Mouse (Mus musculus): Measurements from ENCODE around the gene Syt7. TPM values are rescaled to one million over a fixed set of nuclear protein-coding genes. Genes with fewer than 3 reads are reported as not detected.
A peak's percentile ranks its signal among the peaks of the same experiment; 100 is the strongest.

Syt7 gene
- polyA plus RNA-seq, 1 experiment from 2014 or later: 10.3 TPM

DNA sequence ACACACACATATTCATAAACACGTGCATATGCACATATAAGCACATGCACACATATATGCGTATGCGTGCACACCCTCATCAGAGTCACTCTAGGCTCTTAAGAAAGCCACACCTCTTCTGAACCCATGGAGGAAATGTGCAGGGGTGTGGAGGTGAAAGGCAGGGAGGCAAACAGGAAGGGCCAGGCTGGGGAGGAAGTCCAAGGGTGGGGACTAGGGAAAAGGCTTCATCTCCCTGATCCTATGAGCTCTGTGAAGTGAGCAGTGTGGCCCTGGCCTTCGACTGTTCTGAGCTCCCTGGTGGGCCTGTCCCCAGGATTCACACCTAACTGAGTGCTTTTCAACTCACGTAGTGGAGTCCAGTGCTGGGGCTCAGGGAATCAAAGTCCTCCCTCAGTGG, 13.6 kb upstream of the Syt7 start:
- Histone ChIP-seq H3K27me3 (replicated peaks; ENCODE audit: control insufficient read depth, insufficient read depth, low read length) (no peaks in the 10 kb centered on the region), H3K4me1 (ENCODE audit: control insufficient read depth, insufficient read depth, low read depth, low read length) (no peaks in the 10 kb centered on the region), H3K4me2 (ENCODE audit: low read length) (no peak overlapping the region), H3K4me3 (ENCODE audit: low read length) (no peak overlapping the region), H3K9me3 (ENCODE audit: control insufficient read depth, low read length) (no peaks in the 10 kb centered on the region), H3K27ac (ENCODE audit: low read depth, low read length) (no peak overlapping the region), H3K36me3 (ENCODE audit: control insufficient read depth, insufficient read depth, low read length) (no peaks in the 10 kb centered on the region), H3K9ac (ENCODE audit: low read depth, low read length) (no peak overlapping the region)
- ATAC-seq: no peak
- WGBS: 82% methylated on average over 5 of the region's 5 CpGs

DNA sequence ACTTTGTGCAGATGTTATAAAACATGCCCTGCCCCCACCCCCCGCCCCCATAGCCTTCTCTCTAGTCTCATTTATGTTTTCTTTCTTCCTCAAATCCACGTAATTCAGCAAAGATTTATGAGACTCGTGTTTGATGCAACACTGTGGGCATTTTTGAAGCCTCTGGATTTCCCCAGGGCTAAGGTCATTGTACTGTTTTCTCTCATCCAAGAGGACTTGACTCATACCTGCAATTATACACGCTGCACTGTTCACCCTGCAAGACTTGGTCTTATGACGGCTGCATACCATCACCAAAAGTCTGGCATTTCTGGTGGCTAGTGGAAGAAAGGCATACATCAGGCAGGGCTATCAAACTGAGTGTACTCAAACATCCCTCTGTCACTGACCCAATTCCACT, 8.9 kb upstream of the Syt7 start:
- 88% methylated on average over 5 of the region's 5 CpGs for WGBS
- no peaks in the 10 kb centered on the region for H3K4me1 ChIP-seq (ENCODE audit: control insufficient read depth, insufficient read depth, low read depth, low read length)
- H3K27ac ChIP-seq (ENCODE audit: low read depth, low read length): no peak overlapping the region
- no peak overlapping the region for H3K9ac ChIP-seq (ENCODE audit: low read depth, low read length)
- H3K4me3 ChIP-seq (ENCODE audit: low read length): no peak overlapping the region
- no peaks in the 10 kb centered on the region for H3K27me3 ChIP-seq (replicated peaks; ENCODE audit: control insufficient read depth, insufficient read depth, low read length)
- no peak for ATAC-seq
- H3K36me3 ChIP-seq (ENCODE audit: control insufficient read depth, insufficient read depth, low read length): no peaks in the 10 kb centered on the region
- no peaks in the 10 kb centered on the region for H3K9me3 ChIP-seq (ENCODE audit: control insufficient read depth, low read length)
- H3K4me2 ChIP-seq (ENCODE audit: low read length): no peak overlapping the region

DNA sequence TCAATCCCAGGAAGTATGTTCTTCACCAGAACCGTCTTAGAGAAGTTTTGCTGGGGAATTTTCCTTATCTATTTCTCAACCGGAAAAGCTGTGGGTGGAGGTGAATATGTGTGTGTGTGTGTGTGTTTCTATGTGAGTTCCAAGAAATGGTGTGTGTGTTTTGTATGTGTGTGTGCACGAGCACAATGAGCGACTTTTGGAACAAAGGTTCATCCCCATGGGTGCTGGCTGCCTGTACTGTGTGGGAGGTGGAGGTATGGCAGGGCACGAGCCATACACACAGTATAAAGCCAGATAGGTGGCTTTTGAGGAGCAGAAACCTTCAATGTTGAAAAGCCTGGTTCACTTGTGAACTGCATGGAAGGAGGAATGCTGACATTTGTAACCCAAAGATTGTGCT, 1.2 kb upstream of the Syt7 start:
- Histone ChIP-seq H3K27ac (ENCODE audit: low read depth, low read length) (no peak overlapping the region), H3K36me3 (ENCODE audit: control insufficient read depth, insufficient read depth, low read length) (no peaks in the 10 kb centered on the region), H3K27me3 (replicated peaks; ENCODE audit: control insufficient read depth, insufficient read depth, low read length) (no peaks in the 10 kb centered on the region), H3K9ac (ENCODE audit: low read depth, low read length) (no peak overlapping the region), H3K4me2 (ENCODE audit: low read length) (no peak overlapping the region), H3K9me3 (ENCODE audit: control insufficient read depth, low read length) (no peaks in the 10 kb centered on the region), H3K4me1 (ENCODE audit: control insufficient read depth, insufficient read depth, low read depth, low read length) (peaks cover 17% of the 10 kb centered on the region), H3K4me3 (ENCODE audit: low read length) (no peak overlapping the region)
- 67% methylated on average over 5 of the region's 5 CpGs for WGBS
- ATAC-seq: no peak

DNA sequence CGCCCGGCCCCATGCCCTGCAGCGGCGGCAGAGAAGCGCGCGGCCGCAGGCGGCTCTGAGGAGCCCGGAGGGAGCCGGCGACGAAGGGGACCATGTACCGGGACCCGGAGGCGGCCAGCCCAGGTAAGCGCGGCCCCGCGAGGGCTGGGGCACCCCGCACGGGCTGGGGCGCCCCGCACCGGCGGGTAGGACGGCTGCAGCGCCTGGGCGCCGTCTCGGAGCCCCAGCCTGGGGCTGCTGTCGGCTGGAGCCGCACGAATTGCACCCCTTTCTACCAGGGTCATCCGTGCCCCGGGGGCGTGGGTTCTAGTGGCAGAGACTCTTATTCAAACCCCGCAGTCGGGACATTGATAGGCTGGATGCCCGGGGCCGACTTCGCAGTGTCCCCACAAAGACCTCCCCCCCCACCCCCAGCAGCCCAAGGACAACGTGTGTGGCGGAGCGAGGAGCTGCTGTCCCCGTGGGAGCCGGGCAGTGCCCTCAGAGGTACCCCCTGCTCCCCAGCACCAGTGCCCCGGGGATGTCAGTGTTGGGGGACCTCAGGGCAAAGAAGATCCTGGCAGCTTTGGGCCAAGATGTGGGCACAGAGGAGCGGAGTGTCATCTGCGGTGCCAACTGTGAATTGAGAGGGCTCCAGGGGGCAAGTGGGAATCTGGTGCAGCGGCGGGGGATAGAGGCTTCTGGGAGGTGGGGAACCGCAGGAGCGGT, 655 bp downstream of the Syt7 start:
- peak overlapping the region; percentile 86 for H3K9ac ChIP-seq (ENCODE audit: low read depth, low read length)

DNA sequence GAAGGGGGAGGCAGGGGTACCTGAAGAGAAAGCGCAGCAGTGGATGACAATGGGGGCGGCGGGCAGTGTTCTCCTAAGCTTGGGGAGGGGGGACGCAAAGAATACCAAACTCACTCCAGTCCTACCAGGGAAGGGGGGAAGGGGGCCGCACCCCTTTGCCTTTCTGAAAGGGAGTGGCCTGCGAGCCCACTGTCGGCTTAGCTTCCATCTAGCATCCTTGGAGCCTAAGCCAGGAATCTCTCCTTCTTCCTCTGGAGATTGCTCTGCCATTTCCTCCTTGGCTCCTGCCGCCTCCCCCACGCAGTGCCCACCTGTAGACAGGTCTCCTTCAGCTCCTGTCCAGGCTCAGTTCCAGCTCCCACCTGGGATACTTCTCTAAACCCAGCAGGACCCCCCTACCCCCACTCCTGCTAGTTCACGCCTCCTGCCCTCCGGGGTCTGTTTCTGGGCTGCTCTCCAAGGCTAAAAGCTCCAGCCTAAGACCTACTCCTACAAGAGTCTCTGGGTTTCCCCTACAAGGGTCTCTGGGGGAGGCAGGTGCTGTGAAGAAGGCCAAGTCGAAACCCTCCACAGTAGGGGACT, 1.3 kb downstream of the Syt7 start:
- peaks cover 29% of the 10 kb centered on the region for H3K4me1 ChIP-seq (ENCODE audit: control insufficient read depth, insufficient read depth, low read depth, low read length)
- 13% methylated on average over 12 of the region's 12 CpGs for WGBS
- peak overlapping the region; percentile 86 for H3K4me3 ChIP-seq (ENCODE audit: low read length)
- H3K36me3 ChIP-seq (ENCODE audit: control insufficient read depth, insufficient read depth, low read length): no peaks in the 10 kb centered on the region
- no peaks in the 10 kb centered on the region for H3K9me3 ChIP-seq (ENCODE audit: control insufficient read depth, low read length)
- peak overlapping the region; percentile 86 for H3K9ac ChIP-seq (ENCODE audit: low read depth, low read length)
- no peaks in the 10 kb centered on the region for H3K27me3 ChIP-seq (replicated peaks; ENCODE audit: control insufficient read depth, insufficient read depth, low read length)
- H3K4me2 ChIP-seq (ENCODE audit: low read length): peak overlapping the region; percentile 75
- ATAC-seq: no peak
- H3K27ac ChIP-seq (ENCODE audit: low read depth, low read length): no peak overlapping the region; the same call in 1 of the 2 replicates

More for the DNA sequence above, 655 bp downstream of the Syt7 start:
- Histone ChIP-seq H3K4me2 (ENCODE audit: low read length) (peak overlapping the region; percentile 75), H3K36me3 (ENCODE audit: control insufficient read depth, insufficient read depth, low read length) (no peaks in the 10 kb centered on the region), H3K4me1 (ENCODE audit: control insufficient read depth, insufficient read depth, low read depth, low read length) (peaks cover 27% of the 10 kb centered on the region), H3K27me3 (replicated peaks; ENCODE audit: control insufficient read depth, insufficient read depth, low read length) (no peaks in the 10 kb centered on the region), H3K9me3 (ENCODE audit: control insufficient read depth, low read length) (no peaks in the 10 kb centered on the region), H3K4me3 (ENCODE audit: low read length) (peak overlapping the region; percentile 86), H3K27ac (ENCODE audit: low read depth, low read length) (peak overlapping the region; percentile 70)
- 1% methylated on average over 32 of the region's 54 CpGs for WGBS
- ATAC-seq: peak; percentile 58

DNA sequence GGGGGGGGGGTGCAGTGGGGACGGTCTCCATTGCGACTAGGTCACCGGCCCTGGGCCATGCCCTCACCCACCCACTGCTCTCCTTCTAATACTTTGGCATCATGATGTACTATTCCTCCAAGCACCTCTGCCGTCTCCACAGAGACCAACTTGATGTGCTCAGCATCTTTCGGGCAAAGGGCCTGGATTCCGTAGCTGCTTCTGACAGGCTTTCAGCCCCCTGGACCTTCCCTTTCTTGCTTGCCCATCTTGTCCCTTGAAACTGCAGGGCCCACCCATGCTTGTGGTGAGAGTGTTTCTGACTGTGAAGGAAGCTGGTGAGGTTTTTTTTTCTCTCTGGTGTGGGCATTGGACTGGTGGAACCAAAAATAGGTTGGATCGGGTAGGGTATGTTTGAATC, 2.1 kb downstream of the Syt7 start:
- peaks cover 31% of the 10 kb centered on the region for H3K4me1 ChIP-seq (ENCODE audit: control insufficient read depth, insufficient read depth, low read depth, low read length)
- 75% methylated on average over 7 of the region's 7 CpGs for WGBS

DNA sequence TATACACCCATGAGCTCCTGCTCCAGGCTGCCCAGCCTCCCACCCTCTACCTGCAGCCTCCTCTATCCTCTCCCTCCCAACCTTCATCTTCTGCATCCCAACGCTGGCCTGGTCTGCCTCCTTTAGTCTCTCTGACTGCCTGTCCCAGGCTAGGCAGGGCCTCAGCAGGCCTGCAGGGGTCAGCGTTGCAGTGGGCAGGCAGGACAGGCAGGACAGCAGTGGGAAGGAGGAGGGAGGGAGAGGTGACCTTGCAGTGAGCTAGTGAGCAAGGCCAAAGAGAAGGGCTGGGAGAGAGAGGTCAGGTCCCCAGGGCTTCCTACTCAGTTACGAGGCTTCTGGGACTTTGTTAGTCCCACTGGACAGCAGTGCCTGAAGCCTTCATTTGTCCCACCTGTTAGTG, 3.1 kb downstream of the Syt7 start:
- Histone ChIP-seq H3K4me2 (ENCODE audit: low read length) (no peak overlapping the region), H3K27ac (ENCODE audit: low read depth, low read length) (no peak overlapping the region), H3K36me3 (ENCODE audit: control insufficient read depth, insufficient read depth, low read length) (no peaks in the 10 kb centered on the region), H3K4me1 (ENCODE audit: control insufficient read depth, insufficient read depth, low read depth, low read length) (peaks cover 31% of the 10 kb centered on the region), H3K9ac (ENCODE audit: low read depth, low read length) (no peak overlapping the region), H3K27me3 (replicated peaks; ENCODE audit: control insufficient read depth, insufficient read depth, low read length) (no peaks in the 10 kb centered on the region), H3K4me3 (ENCODE audit: low read length) (no peak overlapping the region), H3K9me3 (ENCODE audit: control insufficient read depth, low read length) (no peaks in the 10 kb centered on the region)
- 22% methylated on average over 3 of the region's 3 CpGs for WGBS
- ATAC-seq: no peak

More for the DNA sequence above, 2.1 kb downstream of the Syt7 start:
- no peak overlapping the region for H3K9ac ChIP-seq (ENCODE audit: low read depth, low read length)
- no peak overlapping the region for H3K27ac ChIP-seq (ENCODE audit: low read depth, low read length)
- no peaks in the 10 kb centered on the region for H3K9me3 ChIP-seq (ENCODE audit: control insufficient read depth, low read length)
- peak overlapping the region; percentile 75 for H3K4me2 ChIP-seq (ENCODE audit: low read length)
- H3K27me3 ChIP-seq (replicated peaks; ENCODE audit: control insufficient read depth, insufficient read depth, low read length): no peaks in the 10 kb centered on the region
- H3K4me3 ChIP-seq (ENCODE audit: low read length): peak overlapping the region; percentile 86
- H3K36me3 ChIP-seq (ENCODE audit: control insufficient read depth, insufficient read depth, low read length): no peaks in the 10 kb centered on the region
- no peak for ATAC-seq

DNA sequence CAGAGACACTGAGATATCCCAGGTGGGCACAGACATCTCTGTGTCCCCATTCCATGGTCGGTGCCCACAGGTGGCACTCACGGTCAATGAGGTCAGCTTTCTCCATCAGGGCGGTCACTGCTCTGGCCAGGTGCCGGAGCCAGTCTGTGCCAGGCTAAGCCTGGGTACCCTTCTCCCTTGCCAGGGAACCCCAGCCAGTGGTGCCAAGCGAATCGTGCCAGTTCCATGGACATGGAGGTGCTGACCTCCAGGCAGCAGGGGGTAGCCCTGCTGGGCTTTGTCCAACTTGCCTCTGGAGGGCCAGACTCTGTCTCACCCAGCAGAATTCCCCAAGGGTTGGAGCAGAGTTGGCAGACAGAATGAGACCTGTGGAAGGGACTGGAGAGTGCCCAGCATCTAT, 4.6 kb downstream of the Syt7 start:
- Histone ChIP-seq H3K36me3 (ENCODE audit: control insufficient read depth, insufficient read depth, low read length) (no peaks in the 10 kb centered on the region), H3K4me2 (ENCODE audit: low read length) (peak overlapping the region; percentile 40), H3K27ac (ENCODE audit: low read depth, low read length) (no peak overlapping the region), H3K4me1 (ENCODE audit: control insufficient read depth, insufficient read depth, low read depth, low read length) (peaks cover 31% of the 10 kb centered on the region), H3K27me3 (replicated peaks; ENCODE audit: control insufficient read depth, insufficient read depth, low read length) (no peaks in the 10 kb centered on the region), H3K4me3 (ENCODE audit: low read length) (no peak overlapping the region), H3K9ac (ENCODE audit: low read depth, low read length) (0 out of 2 replicates have a peak overlapping the region, but pooled peaks have one; percentile 15), H3K9me3 (ENCODE audit: control insufficient read depth, low read length) (no peaks in the 10 kb centered on the region)
- no peak for ATAC-seq
- 88% methylated on average over 6 of the region's 6 CpGs for WGBS

DNA sequence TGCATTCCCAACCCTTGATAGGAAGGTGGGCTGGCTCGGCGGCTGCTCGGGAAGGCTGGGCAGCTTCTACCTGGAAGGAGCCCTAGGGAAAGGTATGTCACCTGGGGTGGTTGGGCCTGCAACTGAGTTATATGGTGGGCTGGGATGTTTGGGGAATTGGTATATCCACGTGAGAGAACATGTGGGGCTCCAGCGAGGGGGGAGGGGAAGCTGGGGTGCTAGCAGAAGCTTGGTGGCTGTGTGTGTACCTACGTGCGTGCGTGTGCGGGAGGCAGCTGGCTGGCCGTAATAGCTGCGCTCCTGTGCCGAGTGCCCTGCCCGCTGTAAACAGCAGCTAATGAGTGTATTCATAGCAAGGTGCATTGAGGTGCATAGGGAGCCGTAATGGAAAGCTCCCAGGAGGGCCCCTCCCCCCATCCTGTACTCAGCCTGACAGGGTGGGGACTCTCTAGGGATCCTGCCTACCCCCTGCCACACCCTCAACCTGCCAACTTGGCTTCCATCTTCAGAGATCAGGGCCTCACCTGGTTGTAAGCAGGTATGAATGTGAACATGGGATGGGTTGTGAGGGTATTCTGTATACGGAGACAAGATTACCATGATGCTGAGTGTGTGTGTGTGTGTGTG, 5.1 kb downstream of the Syt7 start:
- no peak overlapping the region for H3K27ac ChIP-seq (ENCODE audit: low read depth, low read length)
- H3K27me3 ChIP-seq (replicated peaks; ENCODE audit: control insufficient read depth, insufficient read depth, low read length): no peaks in the 10 kb centered on the region
- 67% methylated on average over 15 of the region's 15 CpGs for WGBS
- no peaks in the 10 kb centered on the region for H3K9me3 ChIP-seq (ENCODE audit: control insufficient read depth, low read length)
- 0 out of 2 replicates have a peak, but pooled peaks have one; percentile 3 for ATAC-seq
- H3K4me1 ChIP-seq (ENCODE audit: control insufficient read depth, insufficient read depth, low read depth, low read length): peaks cover 31% of the 10 kb centered on the region
- peak overlapping the region; percentile 15; the same call in 1 of the 2 replicates for H3K9ac ChIP-seq (ENCODE audit: low read depth, low read length)
- peak overlapping the region; percentile 40 for H3K4me2 ChIP-seq (ENCODE audit: low read length)
- H3K4me3 ChIP-seq (ENCODE audit: low read length): no peak overlapping the region; the same call in 1 of the 2 replicates
- no peaks in the 10 kb centered on the region for H3K36me3 ChIP-seq (ENCODE audit: control insufficient read depth, insufficient read depth, low read length)

All from hindbrain, embryonic 16.5 days (tissue).